Mouse (Mus musculus) stomach, postnatal 0 days (tissue): ENCODE measurements at regions not wholly inside any gene's neighbourhood (a gene's known extent, or its start where the extent isn't known, plus 50 kb on each side); places are given as distances from the start of the nearest gene placed in this dataset.
A peak's percentile ranks its signal among the peaks of the same experiment; 100 is the strongest.

ENCODE experiments used
- CTCF ChIP-seq: IDR thresholded peaks from 2 replicates; pipeline ENCODE4 v1.5.1; 2016; ENCODE audit warnings: antibody characterized with exemption, low read depth, mild to moderate bottlenecking, moderate library complexity
- EP300 ChIP-seq: optimal IDR thresholded peaks from 2 replicates; pipeline ENCODE3; 2016; ENCODE audit warnings: antibody characterized with exemption

DNA sequence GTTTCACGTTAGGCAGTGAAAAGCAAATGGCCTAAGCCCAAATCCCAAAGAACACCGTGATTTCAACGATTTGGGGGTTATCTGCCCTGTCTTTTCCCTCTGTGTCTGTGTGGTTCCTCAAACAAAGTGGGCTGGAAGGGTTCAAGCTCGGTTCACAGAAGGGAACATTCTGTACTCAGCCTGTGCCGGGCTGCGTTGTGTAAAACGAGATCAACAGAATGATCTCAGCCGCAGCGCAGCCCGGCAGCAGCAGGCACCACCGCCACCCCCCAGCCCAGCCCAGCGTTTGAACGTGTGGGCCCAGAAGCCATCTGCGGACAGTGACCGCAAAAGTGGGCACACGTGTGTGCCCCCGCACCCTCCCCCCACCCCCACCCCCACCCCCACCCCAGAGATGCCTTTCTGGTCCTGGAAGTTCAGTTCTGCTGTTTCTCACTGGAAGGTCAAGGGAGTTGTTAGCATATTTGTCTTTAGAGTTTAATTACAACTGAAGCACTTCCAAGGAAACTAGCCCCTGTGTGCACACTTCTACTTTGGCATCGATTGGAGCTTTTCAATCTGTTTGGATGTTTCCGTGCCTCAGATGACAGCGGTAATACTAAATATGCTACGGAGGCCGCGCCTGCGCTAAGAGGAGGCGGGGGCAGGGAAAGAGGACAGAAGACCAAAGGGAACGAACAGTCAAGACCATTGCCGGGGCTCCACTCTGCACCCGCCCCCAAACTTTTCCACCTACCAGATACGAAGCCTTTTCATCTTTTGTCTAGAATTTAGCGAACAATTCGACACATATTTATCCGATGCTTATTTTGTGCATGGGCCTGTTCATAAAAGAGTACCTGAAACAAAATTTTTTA, 83.9 kb upstream of the Klf9 start:
- TF ChIP-seq EP300 = peak; percentile 93
- TF ChIP-seq CTCF = no peak
